Mouse (Mus musculus) kidney, postnatal 10 days (tissue): ENCODE data around the gene Cbx2.

Experiments used
- DNase-seq: peaks from one replicate; pipeline ENCODE4 v3.0.0; 2021; ENCODE audit warnings: mixed read lengths

The Cbx2 gene

DNA sequence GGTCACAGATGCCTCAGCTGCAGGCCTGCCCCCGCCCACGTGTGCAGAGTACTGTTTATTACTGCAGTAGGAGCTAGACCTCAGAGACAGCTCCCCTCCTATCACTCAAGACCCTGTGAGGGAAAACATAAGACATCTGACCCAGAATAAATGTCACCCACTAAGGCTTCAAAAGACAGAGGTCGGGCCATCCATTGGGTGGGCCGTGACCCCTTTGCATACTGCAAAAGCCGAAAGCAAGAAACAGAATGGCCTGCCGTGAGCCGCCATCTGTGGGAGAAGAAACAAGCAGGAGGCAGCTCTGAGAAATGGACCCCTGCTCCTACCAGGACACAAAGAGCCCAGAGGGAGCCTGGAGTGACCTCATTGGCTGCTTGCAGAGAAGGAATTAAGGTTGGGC lies 5.3 kb upstream of the Cbx2 start:
- no peak for DNase-seq

DNA sequence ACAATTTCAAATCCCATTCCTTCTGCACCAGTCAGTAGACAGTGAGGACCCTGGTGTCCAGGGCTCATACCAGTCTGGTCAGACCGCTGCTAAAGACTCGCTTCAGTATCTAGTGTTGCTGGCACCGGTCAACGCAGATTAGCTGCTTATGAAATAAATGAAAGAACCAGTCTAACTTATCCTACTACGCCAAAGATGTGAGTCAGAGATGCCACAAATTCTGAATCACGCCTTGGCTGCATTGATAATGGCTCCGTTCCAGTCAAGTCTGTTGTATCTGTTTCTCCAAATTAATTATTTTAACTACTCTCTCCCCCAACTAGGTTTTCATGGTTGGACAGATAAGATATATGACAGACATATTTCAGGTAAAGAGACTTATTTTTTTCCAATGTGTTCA lies 1.6 kb upstream of the Cbx2 start:
- peak; percentile 4 for DNase-seq

DNA sequence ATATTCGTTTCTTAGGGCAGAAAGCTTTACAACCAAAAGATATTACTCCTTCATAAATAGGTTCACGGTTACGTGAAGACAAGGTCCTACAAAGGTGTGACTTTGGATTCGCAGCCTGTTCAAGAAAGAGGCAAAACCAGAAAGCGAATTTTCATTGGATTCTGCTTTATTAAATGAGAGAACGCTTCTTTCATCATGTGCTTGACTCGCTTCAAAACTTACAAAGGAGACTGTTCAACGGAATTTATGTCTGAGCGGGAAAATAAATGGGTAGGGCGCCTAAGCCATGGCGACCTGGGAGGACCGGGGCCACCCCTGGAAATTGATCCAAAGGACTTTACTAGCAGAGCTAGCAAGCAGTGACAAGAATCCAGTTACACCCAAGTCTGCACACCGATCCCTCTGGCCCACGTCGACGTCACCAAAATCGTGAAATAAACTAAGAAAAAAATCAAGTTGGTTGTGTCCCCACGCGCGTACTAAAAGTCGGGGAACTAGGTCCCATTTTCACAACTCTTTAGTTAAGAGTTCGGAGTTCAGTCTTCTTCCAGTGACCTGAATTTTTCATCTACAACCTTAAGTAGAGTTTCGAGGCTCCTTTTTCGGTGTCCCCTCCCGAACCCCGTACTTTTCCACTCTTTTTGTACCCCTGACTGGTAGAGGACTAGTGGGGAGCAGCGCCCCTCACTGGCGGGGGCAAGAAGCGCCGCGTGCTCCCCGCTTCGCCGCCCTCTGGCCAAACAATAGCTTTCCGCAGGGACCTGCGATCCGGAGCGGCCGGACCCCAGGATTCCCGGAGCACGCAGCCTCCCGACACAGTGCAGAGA lies 481 bp upstream of the Cbx2 start:
- DNase-seq = no peak

DNA sequence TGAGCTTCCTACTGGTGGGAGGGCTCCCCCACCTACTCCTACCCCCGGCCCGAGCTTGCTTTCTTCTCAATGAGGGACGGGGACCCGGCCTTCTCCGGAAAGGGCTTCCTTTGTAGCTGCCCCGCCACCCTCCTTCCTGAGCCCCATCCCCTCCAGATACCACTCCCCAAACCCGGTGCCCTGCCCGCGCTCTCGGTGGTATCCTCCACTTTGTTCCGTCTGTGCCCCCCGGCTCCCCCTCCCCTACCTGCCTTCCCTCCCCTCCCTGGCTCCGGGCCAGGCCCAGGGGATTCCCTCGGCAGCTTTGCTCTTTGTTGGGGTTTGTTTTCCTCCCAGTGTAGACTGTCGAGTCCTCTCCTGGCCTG lies 836 bp downstream of the Cbx2 start:
- peak; percentile 62 for DNase-seq

DNA sequence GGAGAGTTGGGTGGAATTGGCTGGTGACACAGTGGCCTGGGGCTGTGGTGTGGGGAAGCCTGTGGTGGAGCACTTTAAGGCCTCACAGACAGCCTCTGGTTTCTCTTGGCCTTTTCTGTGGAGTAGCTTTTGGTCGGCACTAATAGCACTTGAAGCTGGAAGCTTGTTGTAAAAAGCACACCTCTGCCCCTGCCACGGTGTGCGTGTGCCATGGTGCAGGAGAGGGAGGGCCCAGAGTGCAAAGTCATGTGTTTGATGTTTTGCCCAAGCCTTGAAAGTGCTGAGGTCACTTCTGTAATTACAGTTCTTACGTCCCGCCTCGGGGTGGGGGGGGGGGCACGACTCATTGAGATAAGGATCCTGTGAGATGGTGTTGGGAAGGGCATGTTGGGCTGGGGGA lies 1.5 kb downstream of the Cbx2 start:
- DNase-seq = peak; percentile 28

DNA sequence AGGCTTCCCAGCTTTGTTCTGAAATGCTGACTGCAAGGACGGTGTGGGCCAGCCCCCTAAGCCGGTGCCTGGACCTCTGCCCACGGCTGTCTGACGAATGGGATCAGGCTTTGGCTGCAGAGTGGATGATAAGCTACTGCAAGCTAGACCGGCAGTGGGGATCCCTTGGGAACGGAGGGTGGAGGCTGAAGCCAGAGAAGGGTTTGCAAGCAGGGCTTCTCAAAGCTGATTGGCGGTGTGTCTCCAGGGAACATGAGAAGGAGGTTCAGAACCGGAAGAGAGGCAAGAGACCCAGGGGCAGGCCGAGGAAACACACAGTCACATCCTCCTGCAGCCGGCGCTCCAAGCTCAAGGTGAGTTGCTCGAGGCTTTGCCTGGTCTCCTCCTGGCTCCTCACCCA lies 3.4 kb downstream of the Cbx2 start:
- DNase-seq = peak; percentile 79

DNA sequence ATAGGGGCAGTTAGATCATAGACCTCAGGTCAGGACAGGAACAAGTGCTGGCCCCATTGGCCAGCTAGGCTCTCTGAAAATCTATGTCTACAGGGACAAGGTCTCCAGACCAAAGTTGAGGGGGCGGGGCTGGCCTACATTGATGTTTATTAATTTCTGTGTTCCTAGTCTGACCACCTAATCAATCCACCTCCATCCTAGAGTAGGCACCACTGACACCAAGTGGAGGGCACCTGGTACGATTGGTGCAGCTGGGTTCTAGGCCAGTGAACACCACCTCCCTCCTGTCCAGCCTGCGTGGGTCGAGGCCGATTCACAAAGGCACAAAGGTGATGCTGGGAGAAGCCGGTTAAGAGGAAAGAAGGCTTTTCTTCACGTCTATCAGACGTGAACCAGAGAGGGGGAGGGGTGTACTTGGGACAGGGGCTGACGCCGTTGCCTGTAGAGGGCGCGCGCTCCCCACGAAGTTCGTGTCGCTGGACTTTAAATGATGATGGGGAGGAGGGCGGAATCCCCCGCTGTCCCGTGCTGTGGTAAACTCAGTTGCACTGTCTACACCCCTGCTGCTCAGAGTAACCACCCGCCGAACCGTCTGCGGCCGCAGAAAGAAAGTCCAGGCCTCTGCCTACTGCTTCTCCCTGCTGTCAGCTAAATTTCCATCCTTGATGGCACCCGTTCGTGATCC lies 11.3 kb downstream of the Cbx2 start:
- DNase-seq = peak; percentile 93

DNA sequence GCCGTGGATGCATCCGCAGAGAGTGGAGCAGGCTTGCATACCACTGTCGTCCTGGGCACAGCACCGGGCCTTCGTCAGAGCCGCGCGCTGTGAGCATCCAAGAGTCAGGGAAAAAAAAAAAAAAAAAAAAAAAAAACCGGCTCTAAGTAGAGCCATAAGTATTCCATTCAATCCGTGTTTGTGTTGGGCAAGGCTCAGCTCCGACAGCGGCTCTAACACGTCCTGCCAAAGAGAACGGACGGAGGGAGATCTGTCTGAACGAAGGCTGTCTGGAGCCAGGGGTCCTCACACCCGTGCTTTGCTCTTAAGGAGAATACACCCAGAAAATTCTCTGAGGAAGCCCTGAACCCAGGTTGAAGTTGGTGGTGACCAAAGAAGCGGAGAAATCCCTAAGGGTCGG lies 11.9 kb downstream of the Cbx2 start:
- no peak for DNase-seq

DNA sequence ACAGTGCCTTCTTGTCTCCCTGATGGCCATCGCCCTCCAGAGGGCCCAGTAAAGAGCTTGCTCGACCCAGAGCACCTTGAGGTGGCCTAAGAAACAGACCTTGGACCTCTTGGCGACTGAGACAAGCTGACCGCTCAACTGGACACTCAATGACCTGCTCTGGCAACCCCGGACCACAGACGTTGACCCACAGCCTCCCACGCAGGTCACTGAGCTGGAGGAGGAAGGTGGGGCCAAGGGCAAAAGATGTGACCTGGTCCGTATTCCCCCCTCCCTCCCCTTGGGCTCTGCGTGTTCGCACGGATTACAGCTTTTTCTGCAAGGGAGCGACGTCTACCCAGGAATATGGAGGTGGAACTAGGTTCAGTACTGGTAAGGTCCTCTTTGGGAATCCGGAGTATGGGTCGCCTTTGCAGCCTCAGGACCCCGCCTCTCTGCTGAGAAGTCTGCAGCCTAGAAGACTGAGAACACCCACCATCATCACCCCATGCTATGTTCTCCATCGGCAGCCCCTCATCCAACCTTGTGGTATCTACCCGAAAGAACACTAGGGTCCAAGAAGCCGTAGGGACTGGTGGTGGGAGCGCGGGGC lies 12.4 kb downstream of the Cbx2 start:
- no peak for DNase-seq

DNA sequence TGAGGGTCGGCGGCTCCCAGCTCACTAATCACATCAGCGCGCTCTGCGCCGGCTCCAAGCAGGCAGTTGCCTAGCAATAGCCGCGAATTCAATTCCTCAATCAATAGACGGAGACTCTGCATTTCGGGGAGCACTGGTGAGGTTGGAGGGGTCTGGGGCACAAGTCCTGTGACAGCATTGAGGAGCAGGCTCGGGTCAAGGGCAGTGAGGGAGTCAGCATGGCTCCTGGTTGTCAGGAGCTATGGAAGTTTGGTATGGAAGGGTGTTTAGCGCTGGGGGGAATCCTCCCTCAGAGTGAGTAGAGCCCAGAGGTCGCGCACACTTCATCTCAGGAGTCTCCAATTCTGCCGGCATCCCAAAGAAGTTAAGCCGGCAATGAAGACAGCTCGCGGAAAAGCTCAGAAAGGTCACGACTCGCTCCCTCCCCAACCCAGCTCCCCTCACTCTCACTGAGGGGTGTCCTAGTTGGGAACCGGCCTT lies 13.0 kb downstream of the Cbx2 start:
- DNase-seq = no peak

DNA sequence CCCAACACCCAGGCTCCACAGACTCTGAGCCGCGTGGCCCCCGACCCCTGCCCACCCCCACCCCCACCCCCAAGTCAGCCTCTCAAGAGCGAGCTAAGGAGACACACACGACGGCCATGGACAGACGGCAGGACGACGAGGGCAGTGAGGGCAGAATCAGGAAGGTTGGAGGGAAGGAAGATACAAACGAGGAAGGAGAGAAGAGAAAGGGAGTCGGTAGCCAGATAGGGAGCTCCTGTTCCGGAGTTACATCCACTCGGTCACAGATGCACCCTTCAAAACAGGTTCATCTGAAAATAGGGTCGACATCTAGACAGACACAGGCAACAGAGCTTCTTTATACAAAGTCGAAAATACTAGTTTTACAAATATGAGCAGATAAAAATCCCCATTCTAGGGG lies 13.7 kb downstream of the Cbx2 start:
- DNase-seq = no peak

DNA sequence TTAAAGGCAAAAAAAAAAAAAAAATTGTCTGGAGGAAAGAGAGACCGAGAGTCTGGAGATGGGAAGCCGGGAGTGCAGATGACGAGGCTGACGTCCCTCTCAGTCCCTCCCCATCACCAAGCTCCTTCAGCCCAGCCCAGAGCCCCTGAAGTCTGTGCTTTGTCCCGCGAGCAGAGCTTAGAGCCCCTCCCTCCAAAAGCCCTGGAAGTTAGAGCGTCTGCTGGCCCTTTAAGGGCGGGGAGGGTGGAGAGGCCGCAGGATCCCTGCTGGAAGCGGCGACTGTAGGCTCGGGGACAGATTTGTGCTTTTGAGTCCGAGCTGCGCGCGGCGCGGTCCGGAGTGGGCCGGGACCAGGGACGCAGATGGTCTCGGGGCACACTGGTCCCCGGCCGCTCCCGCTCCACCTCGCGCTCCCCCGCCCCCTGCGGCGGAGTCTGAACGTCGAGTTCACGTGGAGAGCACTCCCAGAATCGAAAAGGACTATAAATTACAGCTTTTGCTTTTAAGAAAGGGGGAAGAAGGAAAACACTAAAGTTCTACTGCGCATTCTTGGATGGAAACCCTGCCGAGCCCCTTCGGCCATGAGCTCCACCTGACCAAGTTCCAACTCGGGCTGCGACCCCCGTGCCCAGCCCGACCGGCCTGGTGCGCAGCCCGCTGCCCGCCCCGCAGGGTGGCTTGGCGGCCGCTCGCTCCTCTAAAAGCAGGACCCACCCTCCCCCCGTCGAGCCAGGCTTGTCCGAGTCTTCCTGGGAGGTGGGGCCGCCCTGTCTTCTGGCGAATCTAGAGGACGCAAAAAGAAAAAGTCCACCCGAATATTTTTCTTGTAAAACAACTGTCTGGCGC lies 14.4 kb downstream of the Cbx2 start:
- peak; percentile 65 for DNase-seq

DNA sequence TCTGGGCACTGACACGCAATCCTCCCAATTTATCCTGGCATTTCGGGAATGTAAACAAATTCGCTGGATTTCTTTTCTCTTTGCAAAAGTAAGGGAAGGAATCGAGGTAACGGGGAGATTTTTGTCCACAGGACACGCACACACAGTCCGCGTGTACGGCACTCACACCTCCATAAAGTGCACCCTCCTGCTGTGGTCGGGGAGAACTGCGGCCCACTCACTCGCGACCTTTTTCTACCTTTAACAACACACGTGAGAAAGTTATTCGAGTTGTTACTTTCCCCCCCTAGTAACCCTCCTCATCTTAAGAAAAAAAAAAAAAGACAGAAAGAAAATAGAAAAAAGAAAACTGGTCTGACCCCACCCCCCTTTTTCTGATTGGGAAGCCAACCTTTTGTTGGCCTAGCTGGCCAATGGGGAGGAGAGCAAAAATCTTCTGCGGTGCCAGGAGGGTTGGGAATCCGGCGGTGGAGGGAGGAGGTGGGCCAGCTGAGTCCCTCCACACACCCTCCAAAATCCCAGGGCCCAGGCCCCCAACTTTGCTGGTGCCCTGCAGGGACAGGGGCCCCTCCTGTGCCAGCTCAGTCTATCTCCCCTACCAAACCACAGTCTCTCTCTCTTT lies 15.1 kb downstream of the Cbx2 start:
- DNase-seq = no peak

DNA sequence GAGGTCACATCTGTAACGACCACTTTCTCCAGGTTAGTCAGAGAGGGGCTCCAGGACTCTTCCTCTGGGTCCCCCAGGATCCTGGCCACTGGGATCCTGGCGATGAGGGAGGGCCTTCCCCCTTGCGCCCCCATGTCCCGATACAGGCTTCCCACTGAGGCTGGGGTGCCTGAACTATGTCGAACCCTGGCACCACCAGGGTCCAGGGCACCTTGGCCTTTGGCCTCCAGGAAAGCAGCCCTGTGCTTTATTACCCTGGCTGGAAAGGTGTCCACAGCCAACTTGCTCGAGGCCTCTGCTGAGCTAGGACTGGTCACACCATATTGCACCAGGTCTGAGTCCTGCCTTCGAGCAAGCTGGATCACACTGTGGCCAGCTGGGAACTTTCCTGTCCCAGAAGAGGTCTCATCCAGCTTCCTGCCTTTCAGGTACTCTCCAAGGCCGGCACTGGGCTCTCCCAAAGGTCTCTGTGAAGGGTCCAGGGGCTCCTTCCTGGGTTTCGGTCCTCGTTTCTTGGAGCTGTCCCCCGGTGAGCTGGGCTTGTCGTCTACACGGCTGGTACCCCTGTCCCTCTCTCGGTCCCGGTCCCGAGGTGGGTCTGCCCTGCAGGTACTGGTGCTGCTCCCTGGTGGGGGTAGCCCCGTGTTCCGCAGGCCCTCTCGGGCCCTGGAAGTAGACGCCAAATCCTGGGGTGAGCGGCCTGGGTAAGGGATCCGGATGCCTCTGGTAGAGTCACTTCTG lies 16.2 kb downstream of the Cbx2 start:
- DNase-seq = peak; percentile 25

DNA sequence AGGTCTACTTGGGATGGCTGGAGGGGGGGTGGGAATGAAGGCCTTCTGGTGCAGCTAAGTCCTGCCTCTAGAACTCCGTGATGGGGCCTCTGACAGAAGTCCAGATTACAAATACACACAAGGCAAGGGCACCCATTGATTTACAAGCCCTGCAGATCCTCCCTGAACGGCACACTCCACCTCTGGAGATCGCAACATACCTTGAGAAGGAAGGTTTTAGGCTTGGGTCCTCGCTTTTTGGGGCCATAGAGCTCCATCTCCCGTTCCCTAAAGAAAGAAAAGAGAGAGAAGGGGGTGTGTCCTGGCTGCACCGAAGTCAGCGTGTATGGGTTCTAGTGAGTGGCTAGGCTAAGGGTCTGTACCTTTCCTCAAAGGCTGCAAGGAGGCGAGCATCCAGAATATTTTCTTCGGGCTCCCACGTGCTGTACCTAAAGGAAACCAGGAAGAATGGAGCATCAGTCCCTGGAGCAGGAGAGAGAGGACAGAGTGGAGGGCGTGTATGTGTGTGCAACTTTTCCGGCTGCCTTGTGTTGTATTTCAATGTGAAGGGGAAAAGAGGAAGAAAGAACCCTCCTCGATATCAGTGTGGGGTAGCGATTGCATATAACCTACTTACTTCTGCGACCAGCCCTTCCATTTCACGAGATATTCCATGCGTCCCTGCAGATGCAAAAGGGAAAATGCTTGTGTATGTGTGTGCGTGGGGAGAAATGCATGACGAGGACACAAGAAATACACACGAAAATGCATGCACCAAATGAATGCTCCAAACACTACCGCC lies 17.2 kb downstream of the Cbx2 start:
- DNase-seq = no peak

DNA sequence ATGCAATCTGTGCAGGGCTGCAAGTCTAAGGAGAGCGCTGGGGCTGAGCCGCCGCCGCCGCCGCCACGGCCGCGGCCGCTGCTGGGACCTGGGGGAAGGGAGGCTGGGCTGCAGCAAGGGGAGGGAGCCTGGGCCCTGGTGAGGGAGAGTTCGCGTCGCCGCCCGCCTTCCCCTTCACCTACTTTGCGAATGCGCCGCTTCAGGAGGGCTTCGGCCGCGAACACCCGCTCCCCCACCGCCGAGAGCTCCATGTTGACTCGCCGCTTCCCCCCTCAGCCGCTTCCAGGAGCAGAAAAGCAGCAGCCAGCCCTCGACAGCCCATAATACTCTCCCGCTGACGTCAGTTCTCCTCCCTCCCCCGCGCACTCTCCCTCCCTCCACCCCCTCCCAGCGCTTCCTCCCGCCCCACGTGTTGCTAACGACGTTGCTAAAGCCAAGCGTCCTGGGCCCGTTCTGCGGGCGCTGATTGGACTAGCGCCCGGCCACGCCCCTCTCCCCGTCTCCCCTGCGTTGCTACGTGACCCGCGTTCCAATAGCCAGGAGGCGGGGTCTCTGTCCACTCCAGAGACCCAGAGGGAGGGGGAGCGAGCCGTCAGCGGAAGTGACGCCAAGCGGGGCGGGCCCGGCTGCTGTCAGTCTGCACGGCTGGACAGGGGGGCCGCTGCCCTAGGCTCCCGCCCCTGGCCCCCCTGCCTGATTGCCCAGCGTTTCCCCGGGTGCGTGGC lies 18.0 kb downstream of the Cbx2 start, which contains the start of gene Cbx8:
Gene Cbx8 (minus strand): TSS at position 370 of the 725 bp plus-strand sequence.
- peak; percentile 100 for DNase-seq

DNA sequence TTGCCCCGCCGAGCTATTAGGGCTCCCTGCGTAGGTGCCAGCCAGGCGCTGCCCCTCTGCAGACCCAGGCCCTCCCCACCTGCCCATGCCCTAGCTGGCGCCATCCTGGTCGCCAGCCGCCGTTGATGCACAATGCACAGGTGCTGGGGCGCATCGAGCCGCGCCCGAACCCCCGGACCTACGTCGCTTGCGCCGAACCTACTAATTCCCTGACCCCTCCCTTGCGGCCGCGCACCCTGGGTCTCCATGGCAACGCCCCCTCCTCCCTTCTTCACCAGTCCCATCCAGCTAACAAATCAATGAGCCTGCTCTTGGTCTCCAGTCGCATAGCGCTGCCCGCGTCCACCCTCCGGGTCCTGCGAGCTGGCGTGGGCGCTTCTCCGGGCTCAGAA lies 18.6 kb downstream of the Cbx2 start:
- peak; percentile 74 for DNase-seq

DNA sequence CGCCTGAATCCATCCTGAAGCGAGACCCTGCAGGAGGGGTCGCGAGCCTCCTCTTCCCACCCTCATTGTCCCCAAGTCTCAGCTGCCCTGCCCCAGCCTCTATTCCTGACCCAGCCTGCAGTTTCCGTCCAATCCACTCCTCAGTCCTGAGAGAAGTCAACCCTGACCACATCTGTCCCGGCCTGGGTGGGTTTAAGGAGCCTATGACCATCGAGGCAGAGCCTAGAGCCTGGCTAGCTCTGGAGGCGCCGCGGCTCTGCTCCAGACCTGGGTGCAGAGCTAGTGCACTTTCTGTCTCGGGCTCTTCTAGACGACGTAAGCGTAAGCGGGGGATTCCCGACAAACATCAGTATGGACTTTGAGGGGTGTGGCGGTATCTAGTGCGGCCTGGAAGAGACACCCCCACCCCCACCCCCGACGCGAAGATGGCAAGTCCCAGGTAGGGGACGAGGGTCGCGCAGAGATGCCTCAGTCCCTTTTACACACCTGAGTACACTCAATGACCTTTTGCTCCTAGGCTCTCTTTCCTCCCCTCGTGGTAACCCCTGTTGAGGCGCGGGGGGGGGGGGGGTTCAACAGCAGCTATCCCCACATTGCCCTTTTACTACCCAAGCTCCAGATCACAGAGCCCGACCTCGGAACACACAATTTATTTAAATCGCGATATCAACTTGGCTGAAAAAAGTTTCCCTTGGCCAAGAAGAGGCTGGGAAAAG lies 19.1 kb downstream of the Cbx2 start:
- peak; percentile 39 for DNase-seq

DNA sequence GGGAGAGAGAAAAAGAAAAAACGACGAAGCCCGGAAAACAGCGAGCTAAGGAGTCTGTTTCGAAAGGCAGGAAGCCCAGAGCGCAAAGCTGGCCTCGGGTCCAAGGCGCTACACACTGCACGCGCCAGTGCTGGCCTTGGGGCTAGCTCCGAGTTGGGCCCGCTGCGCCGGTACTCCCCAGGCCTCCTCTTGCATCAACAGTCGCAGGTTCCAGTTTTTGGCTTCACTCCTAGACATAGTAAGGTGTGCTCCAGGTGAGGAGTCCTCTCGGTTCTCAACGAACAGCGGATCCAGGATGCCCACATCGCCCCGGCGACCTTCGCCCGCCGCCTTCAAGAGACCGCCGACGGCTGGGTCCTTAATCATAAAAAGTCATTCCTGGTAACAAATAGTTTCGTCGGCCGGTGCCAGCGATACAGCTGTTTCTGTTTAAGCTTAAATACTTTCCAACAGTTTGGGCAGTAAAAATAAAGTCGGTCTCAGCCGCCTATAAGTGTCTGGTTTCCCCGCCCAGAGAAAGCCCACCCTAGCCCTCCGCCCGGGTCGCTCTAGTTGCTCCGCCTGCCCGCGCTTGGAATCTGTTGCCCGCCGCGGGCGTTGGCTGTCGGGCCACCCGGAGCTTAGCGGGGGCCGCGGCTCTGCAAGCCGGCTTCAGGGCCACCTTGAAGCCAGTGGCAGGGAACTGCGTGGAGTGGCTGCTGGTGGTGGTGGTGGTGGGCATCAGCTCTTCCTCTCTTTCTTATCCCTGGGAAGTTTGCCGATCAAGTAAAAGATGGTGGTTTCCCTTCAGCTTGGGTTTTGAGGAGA lies 19.9 kb downstream of the Cbx2 start:
- DNase-seq = peak; percentile 51
